Mouse (Mus musculus): ENCODE data around the gene Rhbdd1. TPM values are rescaled to one million over a fixed set of nuclear protein-coding genes. Genes with fewer than 3 reads are reported as not detected.

Rhbdd1 gene
- total RNA-seq, 2 experiments from 2014 or later, result 12.2 to 13.2 TPM

DNA sequence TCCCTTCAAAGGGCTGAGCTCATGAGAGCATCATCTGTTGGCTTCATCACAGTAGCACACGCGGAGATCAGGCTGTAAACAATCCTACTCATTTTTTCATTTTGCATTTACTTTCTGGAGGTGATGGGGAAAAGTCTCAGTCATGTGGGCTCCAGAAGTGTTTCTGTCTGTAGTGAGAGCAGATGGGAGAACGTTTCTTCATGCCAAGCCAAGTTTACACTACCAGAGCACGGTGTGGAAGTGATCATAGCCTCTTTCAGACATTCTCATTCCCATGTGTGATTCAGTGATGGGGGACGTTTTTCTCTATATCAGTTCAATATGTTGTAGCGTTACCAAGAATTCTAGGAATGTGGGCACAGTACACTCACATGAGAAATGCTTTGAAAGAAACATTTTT is 45.9 kb downstream of the Rhbdd1 start:
- no peak for DNase-seq

GRCm38 (mm10) chr1:82364047-82364446 is 47.8 kb downstream of the Rhbdd1 start:
- no peak for DNase-seq

- DNase-seq, result no peak
Observed at GRCm38 (mm10) chr1:82364468-82364867, 48.2 kb downstream of the Rhbdd1 start.

- no peak for DNase-seq
Observed at GRCm38 (mm10) chr1:82371636-82372428, 55.6 kb downstream of the Rhbdd1 start.

GRCm38 (mm10) chr1:82373924-82374323 is 57.7 kb downstream of the Rhbdd1 start:
- DNase-seq, result no peak

DNA sequence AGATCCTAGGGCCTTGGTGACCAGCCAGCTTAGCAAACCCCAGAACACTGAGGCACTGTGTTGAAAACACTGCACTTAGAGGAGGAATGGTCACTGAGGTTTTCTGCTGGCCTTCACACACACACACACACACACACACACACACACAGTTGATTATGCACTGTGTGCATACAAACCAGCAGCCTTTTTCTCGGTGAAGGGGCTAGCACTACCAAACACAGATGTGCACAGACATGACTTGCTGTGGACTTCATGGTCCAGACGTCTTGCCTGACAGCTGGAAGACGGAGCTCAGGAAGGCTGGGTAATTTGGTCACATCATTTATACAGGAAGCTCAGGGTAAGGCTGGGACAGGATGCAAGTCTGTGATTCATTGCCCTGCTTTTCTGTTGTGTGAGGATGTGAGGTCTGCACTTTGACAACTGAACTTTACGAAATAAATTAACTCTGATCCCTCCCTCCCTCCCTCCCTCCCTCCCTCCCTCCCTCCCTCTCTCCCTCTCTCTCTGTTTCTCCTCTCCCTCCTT is 58.6 kb downstream of the Rhbdd1 start:
- no peak for DNase-seq

DNA sequence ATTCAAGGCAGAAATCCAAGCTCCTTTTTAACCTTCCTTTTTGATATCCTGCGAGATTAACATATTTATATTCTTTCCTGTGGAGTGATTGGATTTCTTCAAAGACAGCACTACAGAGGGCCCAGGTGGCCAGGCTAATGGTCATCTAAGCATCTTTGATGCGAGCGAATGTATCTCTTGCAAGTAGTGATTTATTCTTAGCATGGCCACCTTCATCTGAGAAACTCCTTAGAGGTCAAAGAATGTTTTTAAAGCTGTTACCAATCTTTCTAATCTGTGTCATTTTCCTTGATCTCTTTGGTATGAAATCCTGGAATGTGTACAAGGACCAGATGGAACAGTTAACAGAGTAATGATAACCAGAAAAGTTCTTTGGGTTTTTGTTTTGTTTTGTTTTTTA is 59.2 kb downstream of the Rhbdd1 start:
- no peak for DNase-seq

GRCm38 (mm10) chr1:82381946-82382345 is 65.7 kb downstream of the Rhbdd1 start:
- DNase-seq, result no peak

DNA sequence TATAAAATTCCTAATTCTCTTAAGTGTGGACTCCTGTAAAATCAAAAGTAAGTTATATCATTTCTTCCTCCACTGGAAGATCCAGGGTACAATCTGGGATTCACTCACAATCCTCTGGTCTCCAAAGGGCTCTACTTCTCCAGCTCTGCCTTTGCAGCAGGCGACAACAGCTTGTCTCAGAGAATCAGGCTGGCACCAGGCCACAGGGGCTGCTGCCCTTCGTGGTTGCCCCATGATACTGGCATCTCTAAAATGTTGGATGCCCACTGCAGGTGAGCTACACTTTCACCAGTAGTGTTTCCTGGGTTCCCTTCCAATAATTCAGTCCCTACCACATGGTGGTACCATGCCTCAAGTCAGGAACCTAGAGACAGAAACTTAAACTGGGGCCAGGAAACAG is 67.9 kb downstream of the Rhbdd1 start:
- DNase-seq, result no peak

GRCm38 (mm10) chr1:82385054-82385453 is 68.8 kb downstream of the Rhbdd1 start:
- DNase-seq, result no peak

GRCm38 (mm10) chr1:82385827-82386230 is 69.6 kb downstream of the Rhbdd1 start:
- no peak for DNase-seq

DNA sequence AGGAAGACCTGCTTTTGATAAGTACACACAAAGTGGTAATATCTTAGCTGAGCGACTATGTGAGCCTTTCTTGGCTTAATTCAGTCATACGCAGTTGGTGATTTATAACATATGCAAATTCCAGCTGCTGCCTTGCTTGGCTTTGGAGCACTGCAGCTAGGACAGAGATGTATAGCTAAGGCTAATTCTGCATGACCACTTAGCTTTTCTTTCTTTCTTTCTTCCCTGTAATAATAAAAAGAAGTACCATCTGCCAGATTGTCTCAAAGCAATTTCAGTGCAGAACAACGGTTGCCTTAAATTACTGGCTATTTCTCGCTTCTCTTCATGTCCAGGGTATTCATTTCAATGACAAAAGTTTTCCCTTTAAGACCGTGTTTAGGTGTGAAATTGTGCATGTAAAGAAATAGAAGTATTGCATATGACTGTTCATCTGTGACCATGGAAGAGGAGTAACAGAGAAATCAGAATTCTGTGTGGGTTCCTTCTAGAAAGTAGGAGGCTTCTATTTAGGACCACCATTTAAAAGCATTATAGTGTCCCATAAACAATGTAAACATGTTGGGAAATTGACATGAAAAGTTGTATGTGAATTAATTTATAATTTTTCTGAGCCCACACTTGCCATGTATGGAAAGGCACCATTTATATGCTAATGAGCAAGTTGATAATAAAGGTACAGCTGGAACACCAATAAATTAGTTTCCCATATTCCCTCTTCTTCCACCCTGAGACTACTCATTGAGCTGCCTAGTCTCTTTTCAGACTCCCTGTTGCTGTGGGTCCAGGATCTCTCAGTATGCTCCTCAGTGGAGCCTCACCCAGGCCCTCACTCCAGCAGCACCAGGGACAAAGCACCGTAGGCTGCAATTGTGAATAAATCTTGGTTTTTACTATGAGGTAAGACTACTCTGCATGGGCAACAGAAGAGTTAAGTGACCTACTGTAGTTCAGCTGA is 70.8 kb downstream of the Rhbdd1 start:
- no peak for DNase-seq

GRCm38 (mm10) chr1:82389371-82389770 is 73.1 kb downstream of the Rhbdd1 start:
- no peak for DNase-seq

DNA sequence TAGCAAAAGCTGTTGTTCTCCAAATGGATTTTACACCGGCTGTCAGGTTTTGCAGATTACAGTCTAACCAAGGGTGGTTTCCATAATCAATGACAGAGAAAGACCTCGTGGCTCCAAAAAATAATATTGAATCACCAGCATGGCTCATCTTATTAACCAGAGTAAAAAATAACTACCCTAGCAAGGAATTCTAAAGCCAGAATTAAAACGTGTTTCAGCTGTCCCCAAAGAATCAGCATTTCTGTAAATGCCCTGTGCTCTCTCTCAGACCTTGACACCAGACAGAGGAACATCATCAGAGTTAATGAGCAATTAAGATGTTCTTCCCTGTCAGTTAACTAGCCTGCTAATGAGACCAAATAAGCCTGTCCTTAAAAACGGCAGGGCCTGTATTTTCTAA is 79.1 kb downstream of the Rhbdd1 start:
- DNase-seq, result no peak

DNA sequence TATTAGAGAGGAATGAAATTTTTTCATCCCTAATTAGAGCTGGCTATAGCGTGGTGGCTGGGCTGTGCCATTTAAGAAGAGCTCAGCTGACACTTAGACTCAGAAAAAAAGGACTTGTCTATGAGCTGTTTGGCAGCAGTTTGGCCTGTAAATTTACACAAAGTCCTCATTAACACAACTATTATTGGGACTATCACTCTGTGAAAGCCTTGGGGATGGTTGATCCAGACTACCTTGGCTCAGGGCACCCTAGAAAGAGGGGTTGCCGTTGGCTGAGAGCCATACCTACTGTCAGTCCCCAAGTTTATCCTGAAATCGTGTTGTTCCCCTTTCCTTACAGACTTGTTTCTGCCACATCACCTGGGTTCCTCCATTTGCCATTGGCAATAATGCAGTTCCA is 91.5 kb downstream of the Rhbdd1 start:
- no peak for DNase-seq

DNA sequence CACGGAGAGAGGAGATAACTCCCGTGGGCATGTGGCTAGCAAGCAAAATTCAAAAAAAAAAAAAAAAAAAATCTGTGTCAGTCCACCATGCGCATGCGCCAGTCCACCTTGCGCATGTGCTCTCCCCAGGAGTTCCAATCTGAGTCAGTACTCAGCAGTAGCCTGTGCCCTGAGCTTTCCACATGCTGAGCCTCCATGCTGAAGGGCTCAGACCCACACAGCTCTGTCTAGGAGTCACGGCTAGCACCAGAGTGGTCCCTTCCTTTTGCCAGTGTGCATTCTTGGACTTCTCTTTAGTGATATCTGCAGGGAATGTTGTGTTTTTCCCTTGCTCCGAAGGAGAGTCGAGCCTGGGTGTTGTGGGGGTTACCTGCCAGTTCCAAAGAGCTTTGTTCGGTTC is 93.0 kb downstream of the Rhbdd1 start:
- no peak for DNase-seq

GRCm38 (mm10) chr1:82410548-82410947 is 94.3 kb downstream of the Rhbdd1 start:
- no peak for DNase-seq

DNA sequence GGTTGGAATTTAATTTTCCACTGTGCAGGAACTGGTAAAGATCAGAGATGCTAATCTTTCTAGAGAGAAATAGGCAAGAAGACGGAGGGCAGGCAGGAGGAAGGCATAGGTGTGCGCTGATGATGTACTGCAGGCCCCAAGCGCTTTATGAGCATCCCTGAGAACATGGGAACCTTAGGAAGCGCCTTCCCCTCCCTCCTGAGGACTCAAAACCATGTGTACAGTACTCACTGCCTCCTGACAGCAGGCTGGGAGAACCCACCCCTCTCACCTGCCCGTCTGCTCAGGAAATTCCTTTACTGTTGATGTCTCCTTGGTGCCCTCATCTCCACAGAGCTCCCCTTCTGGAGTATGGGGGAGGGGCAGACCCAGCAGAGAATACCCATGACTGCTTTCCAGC is 95.3 kb downstream of the Rhbdd1 start:
- no peak for DNase-seq

DNA sequence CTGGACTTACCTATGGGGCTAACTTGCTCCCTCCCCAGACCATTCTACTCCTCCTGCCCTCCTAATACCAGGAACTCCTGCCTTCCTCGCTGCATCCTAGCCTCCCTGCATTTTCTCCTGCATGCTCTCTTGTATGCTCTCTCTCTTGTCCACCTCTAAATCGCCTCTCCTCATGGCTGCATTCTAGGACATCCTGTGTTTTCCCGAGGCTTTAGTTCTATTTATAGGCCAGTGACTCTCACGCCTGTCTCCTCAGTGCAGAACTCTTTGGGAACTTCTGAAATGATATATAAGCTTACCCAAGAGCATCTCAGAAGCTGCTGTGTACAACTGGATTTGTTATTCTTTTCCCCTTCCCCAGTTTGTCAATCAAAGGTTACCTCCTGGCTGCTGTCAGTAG is 95.8 kb downstream of the Rhbdd1 start:
- no peak for DNase-seq

DNA sequence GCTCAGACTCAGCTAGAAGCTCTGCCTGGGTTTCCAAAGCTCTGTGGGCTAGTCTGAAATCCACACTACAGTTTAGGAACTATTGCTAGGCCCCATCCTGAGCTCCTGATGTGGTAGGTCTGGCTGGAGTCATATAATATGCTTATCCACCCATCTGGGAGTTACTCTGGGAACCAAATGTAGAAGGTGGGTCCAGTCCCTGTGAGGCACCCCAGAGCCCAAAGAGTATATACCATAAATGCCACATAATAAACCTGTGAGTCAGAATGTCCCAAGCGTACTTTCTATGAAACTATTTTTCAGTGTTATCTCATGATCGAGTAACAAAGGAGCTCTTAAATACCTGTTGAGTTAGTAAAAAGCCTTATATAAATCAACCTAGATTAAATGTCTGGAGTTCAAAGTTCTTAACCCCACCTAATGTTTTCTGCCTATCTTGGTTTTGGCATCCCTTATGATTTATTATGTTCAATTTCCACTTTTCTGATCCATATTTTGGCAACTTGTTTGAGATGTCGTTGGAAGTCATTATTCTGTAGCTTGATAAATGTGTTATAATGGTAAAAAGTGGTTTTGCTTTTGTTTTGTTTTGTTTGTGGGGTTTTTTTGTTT is 98.3 kb downstream of the Rhbdd1 start:
- DNase-seq, result no peak

- DNase-seq, result no peak
Observed at GRCm38 (mm10) chr1:82415641-82416040, 99.4 kb downstream of the Rhbdd1 start.

DNA sequence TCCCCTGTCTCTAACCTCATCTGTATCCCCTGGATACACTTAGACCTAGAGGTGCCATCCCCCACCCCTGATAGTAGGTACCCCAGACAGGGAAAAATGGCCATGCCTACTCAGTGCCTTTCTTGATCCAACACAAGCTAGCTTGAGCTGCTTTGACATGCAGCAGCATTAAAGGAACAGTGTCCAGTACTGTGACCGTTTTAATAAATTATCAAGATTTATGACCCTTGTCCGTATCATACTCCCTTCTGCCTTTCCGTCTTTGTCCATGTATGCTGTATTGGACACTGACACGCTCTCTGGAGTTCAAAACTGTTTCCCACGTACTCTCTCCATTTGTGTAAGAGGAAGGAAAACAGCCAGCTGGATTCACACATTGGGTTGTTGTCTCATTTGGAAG is 111.5 kb downstream of the Rhbdd1 start:
- no peak for DNase-seq

DNA sequence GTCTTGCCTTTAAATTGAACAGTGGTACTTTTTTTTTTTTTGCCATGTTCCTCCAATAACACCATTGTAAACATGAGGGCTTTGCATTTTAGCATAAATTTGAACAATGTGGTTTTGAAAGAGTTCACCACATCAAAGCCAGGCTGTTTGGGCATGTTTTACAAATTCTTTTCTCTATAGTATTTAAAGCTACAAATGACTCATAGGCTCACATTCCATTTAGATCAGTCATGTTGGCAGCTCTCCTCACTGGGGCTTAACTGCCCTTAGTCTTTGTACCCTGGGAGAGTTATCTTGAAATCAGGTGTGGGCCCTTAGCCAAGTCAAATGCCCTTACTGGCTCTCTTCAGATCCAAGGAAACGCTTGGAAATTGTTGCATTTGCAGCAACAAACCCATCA is 112.8 kb downstream of the Rhbdd1 start:
- no peak for DNase-seq
